Mouse (Mus musculus): ENCODE results near the gene Rassf8. TPM values are rescaled to one million over a fixed set of nuclear protein-coding genes. Genes with fewer than 3 reads are reported as not detected.

Gene Rassf8
- polyA plus RNA-seq, 1 experiment from 2014 or later: 4.5 TPM

DNA sequence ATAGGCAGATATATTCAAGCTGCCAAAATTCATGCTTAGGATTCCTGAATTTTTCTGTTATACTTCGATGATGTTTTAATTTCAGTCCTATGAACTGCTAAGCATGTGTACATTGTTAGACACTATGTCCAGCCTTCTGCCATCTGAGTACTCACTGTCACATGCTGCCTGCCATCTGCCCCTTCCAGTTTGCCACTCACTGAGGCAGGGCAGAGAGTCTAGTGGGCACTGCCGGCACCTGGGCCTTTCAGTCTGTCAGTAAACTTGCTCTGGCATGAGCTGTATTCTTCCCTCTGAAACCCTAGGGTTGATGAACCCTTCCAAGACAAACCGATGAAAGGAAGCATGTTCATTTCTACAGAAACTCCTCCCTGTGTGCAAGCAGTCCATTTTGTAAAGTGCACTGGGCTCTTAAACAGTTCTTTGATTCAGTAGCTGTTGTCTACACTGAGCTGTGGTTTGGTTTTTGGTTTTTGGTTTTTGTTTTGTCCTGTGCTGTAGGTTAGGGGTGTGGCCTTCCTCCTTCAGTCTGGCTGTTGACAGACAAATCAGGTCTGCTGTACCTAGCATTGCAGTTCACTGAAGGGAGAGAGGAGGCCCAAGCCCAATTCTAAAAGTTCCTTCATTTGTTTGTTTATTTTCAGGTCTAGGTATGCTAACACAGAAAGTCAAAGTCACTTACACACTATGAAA lies 55.4 kb downstream of the Rassf8 start:
- WGBS: 86% methylated on average over 3 of the region's 3 CpGs
- no peaks in the 10 kb centered on the region for H3K9me3 ChIP-seq (ENCODE audit: control insufficient read depth, low read length)
- no peak overlapping the region for H3K9ac ChIP-seq (ENCODE audit: low read length)
- H3K4me2 ChIP-seq (ENCODE audit: low read depth): no peak overlapping the region
- no peak overlapping the region for H3K4me3 ChIP-seq (ENCODE audit: low read depth, low read length)
- ATAC-seq (ENCODE audit: insufficient read depth, low FRiP score, low TSS enrichment) (no peak), DNase-seq (ENCODE audit: low spot score) (no peak)
- no peaks in the 10 kb centered on the region for H3K27me3 ChIP-seq (ENCODE audit: control insufficient read depth, insufficient read depth, low read length)
- H3K27ac ChIP-seq (ENCODE audit: low read depth, low read length): no peak overlapping the region
- H3K36me3 ChIP-seq (ENCODE audit: control insufficient read depth, insufficient read depth, low read length): no peaks in the 10 kb centered on the region
- H3K4me1 ChIP-seq (ENCODE audit: control insufficient read depth, insufficient read depth, low read length): no peaks in the 10 kb centered on the region

DNA sequence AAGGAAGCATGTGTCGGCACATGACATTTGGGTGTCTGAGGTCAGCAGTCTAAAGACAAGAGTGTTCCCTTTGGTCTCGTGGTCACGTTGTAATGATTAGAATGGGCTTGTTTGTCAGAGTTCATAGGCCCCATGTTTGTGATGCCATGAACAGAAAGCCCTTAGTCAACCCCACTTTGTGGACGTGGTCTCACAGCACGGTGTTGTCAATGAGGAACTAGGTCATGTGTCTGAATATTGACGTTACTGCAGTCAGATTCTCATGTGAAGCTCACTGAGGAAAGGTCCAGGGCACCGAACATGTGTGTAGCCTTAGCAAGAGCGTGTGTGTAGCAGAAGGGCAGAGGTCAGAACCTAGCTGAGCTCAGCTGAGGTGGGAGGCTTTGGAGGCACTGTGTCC lies 56.3 kb downstream of the Rassf8 start:
- no peaks in the 10 kb centered on the region for H3K36me3 ChIP-seq (ENCODE audit: control insufficient read depth, insufficient read depth, low read length)
- no peak overlapping the region for H3K27ac ChIP-seq (ENCODE audit: low read depth, low read length)
- no peak for DNase-seq (ENCODE audit: low spot score)
- no peak overlapping the region for H3K4me3 ChIP-seq (ENCODE audit: low read depth, low read length)
- 84% methylated on average over 8 of the region's 8 CpGs for WGBS
- no peaks in the 10 kb centered on the region for H3K4me1 ChIP-seq (ENCODE audit: control insufficient read depth, insufficient read depth, low read length)
- no peaks in the 10 kb centered on the region for H3K9me3 ChIP-seq (ENCODE audit: control insufficient read depth, low read length)
- no peaks in the 10 kb centered on the region for H3K27me3 ChIP-seq (ENCODE audit: control insufficient read depth, insufficient read depth, low read length)
- H3K9ac ChIP-seq (ENCODE audit: low read length): no peak overlapping the region
- no peak overlapping the region for H3K4me2 ChIP-seq (ENCODE audit: low read depth)
- no peak for ATAC-seq (ENCODE audit: insufficient read depth, low FRiP score, low TSS enrichment)

GRCm38 (mm10) chr6:145804276-145804675 lies 57.7 kb downstream of the Rassf8 start:
- H3K9ac ChIP-seq (ENCODE audit: low read length): no peak overlapping the region
- 75% methylated on average over 3 of the region's 3 CpGs for WGBS
- no peak overlapping the region for H3K4me2 ChIP-seq (ENCODE audit: low read depth)
- DNase-seq (ENCODE audit: low spot score) (no peak), ATAC-seq (ENCODE audit: insufficient read depth, low FRiP score, low TSS enrichment) (no peak)
- no peaks in the 10 kb centered on the region for H3K36me3 ChIP-seq (ENCODE audit: control insufficient read depth, insufficient read depth, low read length)
- H3K27ac ChIP-seq (ENCODE audit: low read depth, low read length): no peak overlapping the region
- no peaks in the 10 kb centered on the region for H3K27me3 ChIP-seq (ENCODE audit: control insufficient read depth, insufficient read depth, low read length)
- no peaks in the 10 kb centered on the region for H3K4me1 ChIP-seq (ENCODE audit: control insufficient read depth, insufficient read depth, low read length)
- H3K9me3 ChIP-seq (ENCODE audit: control insufficient read depth, low read length): no peaks in the 10 kb centered on the region
- no peak overlapping the region for H3K4me3 ChIP-seq (ENCODE audit: low read depth, low read length)

GRCm38 (mm10) chr6:145806784-145807183 lies 60.2 kb downstream of the Rassf8 start:
- ATAC-seq (ENCODE audit: insufficient read depth, low FRiP score, low TSS enrichment) (no peak), DNase-seq (ENCODE audit: low spot score) (no peak)
- Histone ChIP-seq H3K4me3 (ENCODE audit: low read depth, low read length) (no peak overlapping the region), H3K36me3 (ENCODE audit: control insufficient read depth, insufficient read depth, low read length) (no peaks in the 10 kb centered on the region), H3K4me1 (ENCODE audit: control insufficient read depth, insufficient read depth, low read length) (no peaks in the 10 kb centered on the region), H3K9me3 (ENCODE audit: control insufficient read depth, low read length) (no peaks in the 10 kb centered on the region), H3K27me3 (ENCODE audit: control insufficient read depth, insufficient read depth, low read length) (no peaks in the 10 kb centered on the region), H3K4me2 (ENCODE audit: low read depth) (no peak overlapping the region), H3K9ac (ENCODE audit: low read length) (no peak overlapping the region), H3K27ac (ENCODE audit: low read depth, low read length) (no peak overlapping the region)
- 65% methylated on average over 2 of the region's 2 CpGs for WGBS

DNA sequence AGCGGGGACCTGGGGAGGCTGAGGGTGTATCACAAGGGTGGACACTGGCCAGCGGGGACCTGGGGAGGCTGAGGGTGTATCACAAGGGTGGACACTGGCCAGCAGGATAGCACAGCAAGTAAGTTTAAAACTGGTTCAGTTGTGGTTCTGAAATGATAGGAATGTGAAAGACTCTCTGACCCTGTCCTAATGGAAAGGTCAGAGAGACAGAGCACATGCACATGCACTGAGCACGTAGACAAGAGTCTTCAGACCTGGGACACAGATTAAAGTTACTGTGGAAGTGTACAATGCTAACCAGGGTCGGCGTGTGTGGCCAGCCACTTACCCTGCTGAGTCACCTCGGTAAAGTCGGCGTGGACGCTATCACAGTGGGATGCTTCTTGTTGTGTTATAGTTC lies 61.4 kb downstream of the Rassf8 start:
- H3K36me3 ChIP-seq (ENCODE audit: control insufficient read depth, insufficient read depth, low read length): no peaks in the 10 kb centered on the region
- H3K4me3 ChIP-seq (ENCODE audit: low read depth, low read length): no peak overlapping the region
- ATAC-seq (ENCODE audit: insufficient read depth, low FRiP score, low TSS enrichment) (no peak), DNase-seq (ENCODE audit: low spot score) (no peak)
- H3K4me1 ChIP-seq (ENCODE audit: control insufficient read depth, insufficient read depth, low read length): no peaks in the 10 kb centered on the region
- H3K9me3 ChIP-seq (ENCODE audit: control insufficient read depth, low read length): no peaks in the 10 kb centered on the region
- no peak overlapping the region for H3K27ac ChIP-seq (ENCODE audit: low read depth, low read length)
- no peaks in the 10 kb centered on the region for H3K27me3 ChIP-seq (ENCODE audit: control insufficient read depth, insufficient read depth, low read length)
- no peak overlapping the region for H3K9ac ChIP-seq (ENCODE audit: low read length)
- no peak overlapping the region for H3K4me2 ChIP-seq (ENCODE audit: low read depth)
- WGBS: 87% methylated on average over 8 of the region's 9 CpGs

DNA sequence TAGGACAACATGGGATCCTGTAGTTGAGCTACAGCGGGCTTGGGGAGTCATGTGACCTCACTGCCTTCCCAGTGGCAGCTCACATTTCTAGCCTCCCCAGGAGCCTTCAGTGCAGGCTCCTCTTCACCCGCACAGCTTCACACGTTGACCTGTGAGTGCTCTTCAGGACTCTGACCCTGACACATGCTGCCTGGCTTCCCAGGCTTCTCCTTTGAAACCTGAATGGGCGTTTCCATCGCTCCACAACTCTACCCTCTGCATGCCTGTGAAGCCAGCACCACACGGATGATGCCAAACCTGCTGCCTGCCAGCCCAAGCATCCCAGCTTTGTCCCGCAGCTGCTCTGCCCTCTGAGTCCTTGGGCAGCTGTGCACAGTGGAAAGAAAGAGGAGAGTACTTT lies 63.0 kb downstream of the Rassf8 start:
- DNase-seq (ENCODE audit: low spot score): no peak
- no peaks in the 10 kb centered on the region for H3K4me1 ChIP-seq (ENCODE audit: control insufficient read depth, insufficient read depth, low read length)
- no peak for ATAC-seq (ENCODE audit: insufficient read depth, low FRiP score, low TSS enrichment)
- H3K4me3 ChIP-seq (ENCODE audit: low read depth, low read length): no peak overlapping the region
- no peak overlapping the region for H3K4me2 ChIP-seq (ENCODE audit: low read depth)
- no peaks in the 10 kb centered on the region for H3K9me3 ChIP-seq (ENCODE audit: control insufficient read depth, low read length)
- H3K27ac ChIP-seq (ENCODE audit: low read depth, low read length): no peak overlapping the region
- H3K27me3 ChIP-seq (ENCODE audit: control insufficient read depth, insufficient read depth, low read length): no peaks in the 10 kb centered on the region
- 80% methylated on average over 7 of the region's 7 CpGs for WGBS
- no peak overlapping the region for H3K9ac ChIP-seq (ENCODE audit: low read length)
- no peaks in the 10 kb centered on the region for H3K36me3 ChIP-seq (ENCODE audit: control insufficient read depth, insufficient read depth, low read length)

- ATAC-seq (ENCODE audit: insufficient read depth, low FRiP score, low TSS enrichment) (no peak), DNase-seq (ENCODE audit: low spot score) (no peak)
- no peaks in the 10 kb centered on the region for H3K27me3 ChIP-seq (ENCODE audit: control insufficient read depth, insufficient read depth, low read length)
- H3K4me1 ChIP-seq (ENCODE audit: control insufficient read depth, insufficient read depth, low read length): no peaks in the 10 kb centered on the region
- H3K27ac ChIP-seq (ENCODE audit: low read depth, low read length): no peak overlapping the region
- H3K9ac ChIP-seq (ENCODE audit: low read length): no peak overlapping the region
- WGBS: 90% methylated on average over 6 of the region's 6 CpGs
- H3K4me2 ChIP-seq (ENCODE audit: low read depth): no peak overlapping the region
- no peaks in the 10 kb centered on the region for H3K36me3 ChIP-seq (ENCODE audit: control insufficient read depth, insufficient read depth, low read length)
- H3K9me3 ChIP-seq (ENCODE audit: control insufficient read depth, low read length): no peaks in the 10 kb centered on the region
- H3K4me3 ChIP-seq (ENCODE audit: low read depth, low read length): no peak overlapping the region
Measured at GRCm38 (mm10) chr6:145810015-145810414, 63.5 kb downstream of the Rassf8 start.

- Histone ChIP-seq H3K27me3 (ENCODE audit: control insufficient read depth, insufficient read depth, low read length) (no peaks in the 10 kb centered on the region), H3K27ac (ENCODE audit: low read depth, low read length) (no peak overlapping the region), H3K9me3 (ENCODE audit: control insufficient read depth, low read length) (no peaks in the 10 kb centered on the region), H3K4me3 (ENCODE audit: low read depth, low read length) (no peak overlapping the region), H3K4me2 (ENCODE audit: low read depth) (no peak overlapping the region), H3K9ac (ENCODE audit: low read length) (no peak overlapping the region), H3K36me3 (ENCODE audit: control insufficient read depth, insufficient read depth, low read length) (no peaks in the 10 kb centered on the region), H3K4me1 (ENCODE audit: control insufficient read depth, insufficient read depth, low read length) (no peaks in the 10 kb centered on the region)
- no peak for ATAC-seq (ENCODE audit: insufficient read depth, low FRiP score, low TSS enrichment)
- no peak for DNase-seq (ENCODE audit: low spot score)
- 89% methylated on average over 1 of the region's 1 CpGs for WGBS
Measured at GRCm38 (mm10) chr6:145811174-145811573, 64.6 kb downstream of the Rassf8 start.

DNA sequence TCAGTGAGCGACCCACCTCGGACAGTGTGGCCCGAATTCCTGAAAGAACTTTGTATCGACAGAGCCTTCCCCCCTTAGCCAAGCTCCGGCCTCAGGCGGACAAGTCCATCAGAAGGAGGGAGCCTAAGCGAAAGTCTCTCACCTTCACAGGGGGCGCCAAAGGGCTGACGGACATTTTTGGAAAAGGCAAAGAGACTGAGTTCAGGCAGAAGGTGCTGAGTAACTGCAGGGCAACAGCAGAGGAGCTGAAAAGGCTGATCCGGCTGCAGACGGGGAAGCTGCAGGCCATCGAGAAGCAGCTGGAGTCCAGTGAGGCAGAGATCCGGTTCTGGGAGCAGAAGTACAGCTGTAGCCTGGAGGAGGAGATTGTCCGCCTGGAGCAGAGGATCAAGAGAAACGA lies 68.7 kb downstream of the Rassf8 start:
- Histone ChIP-seq H3K27ac (ENCODE audit: low read depth, low read length) (no peak overlapping the region), H3K4me3 (ENCODE audit: low read depth, low read length) (no peak overlapping the region), H3K9ac (ENCODE audit: low read length) (peak overlapping the region; percentile 29; the same call in 1 of the 2 replicates), H3K4me1 (ENCODE audit: control insufficient read depth, insufficient read depth, low read length) (no peaks in the 10 kb centered on the region), H3K36me3 (ENCODE audit: control insufficient read depth, insufficient read depth, low read length) (no peaks in the 10 kb centered on the region), H3K27me3 (ENCODE audit: control insufficient read depth, insufficient read depth, low read length) (no peaks in the 10 kb centered on the region), H3K4me2 (ENCODE audit: low read depth) (no peak overlapping the region), H3K9me3 (ENCODE audit: control insufficient read depth, low read length) (no peaks in the 10 kb centered on the region)
- ATAC-seq (ENCODE audit: insufficient read depth, low FRiP score, low TSS enrichment) (no peak), DNase-seq (ENCODE audit: low spot score) (peak; percentile 40)
- 33% methylated on average over 15 of the region's 15 CpGs for WGBS

All from neural tube, embryonic 11.5 days (tissue).